Mouse (Mus musculus) lung, postnatal 0 days (tissue): ENCODE data around the gene Hcst.

Experiments used
- CTCF ChIP-seq: IDR thresholded peaks from 2 replicates; pipeline ENCODE4 v1.5.1; 2016; ENCODE audit warnings: antibody characterized with exemption, mild to moderate bottlenecking
- EP300 ChIP-seq: IDR thresholded peaks from 2 replicates; pipeline ENCODE4 v1.6.1; 2016; ENCODE audit warnings: antibody characterized with exemption, mild to moderate bottlenecking, control low read depth

- TF ChIP-seq CTCF (no peak), EP300 (no peak)
Measured at GRCm38 (mm10) chr7:30430191-30430590, 10.5 kb upstream of the Hcst start.
